Mouse (Mus musculus): Measurements from ENCODE around the gene Ttc6. TPM values are rescaled to one million over a fixed set of nuclear protein-coding genes. Genes with fewer than 3 reads are reported as not detected.

The Ttc6 gene
- total and polyA plus RNA-seq, 2 experiments, result 1.0 TPM

- DNase-seq (ENCODE audit: extremely low read depth, low read depth, low spot score), result peak; percentile 11
- no peak for TF ChIP-seq CTCF (IDR thresholded peaks at IDR 0.05; ENCODE audit: low read depth, low read length)
- no peaks in the 10 kb centered on the region for H3K27me3 ChIP-seq (ENCODE audit: control insufficient read depth, insufficient read depth, low read length)
- H3K4me3 ChIP-seq (ENCODE audit: insufficient read depth, low read depth, low read length), result peak overlapping the region; percentile 62; the same call in 1 of the 2 replicates
- H3K27ac ChIP-seq (replicated peaks; ENCODE audit: insufficient read depth, low read depth, low read length), result peak overlapping the region; percentile 33; the same call in 1 of the 2 replicates
- no peaks in the 10 kb centered on the region for H3K79me2 ChIP-seq (ENCODE audit: control insufficient read depth, insufficient read depth, low read length)
- H3K4me1 ChIP-seq (ENCODE audit: control insufficient read depth, insufficient read depth, low read length), result peaks cover 5% of the 10 kb centered on the region; the same call in 1 of the 2 replicates
- no peaks in the 10 kb centered on the region for H3K36me3 ChIP-seq (ENCODE audit: control insufficient read depth, insufficient read depth, low read length)
- WGBS, result 22% methylated on average over 38 of the region's 39 CpGs
- H3K9ac ChIP-seq (ENCODE audit: low read depth, low read length), result peak overlapping the region; percentile 82
These were observed 28.9 kb upstream of the Ttc6 start for GRCm38 (mm10) chr12:57534879-57535611.

- WGBS, result 42% methylated on average over 25 of the region's 25 CpGs
- peak overlapping the region; percentile 88 for H3K27ac ChIP-seq (replicated peaks; ENCODE audit: insufficient read depth, low read depth, low read length)
- no peaks in the 10 kb centered on the region for H3K27me3 ChIP-seq (ENCODE audit: control insufficient read depth, insufficient read depth, low read length)
- H3K4me1 ChIP-seq (ENCODE audit: control insufficient read depth, insufficient read depth, low read length), result peaks cover 9% of the 10 kb centered on the region; the same call in 1 of the 2 replicates
- no peak for DNase-seq (ENCODE audit: extremely low read depth, low read depth, low spot score)
- H3K9ac ChIP-seq (ENCODE audit: low read depth, low read length), result no peak overlapping the region; the same call in 1 of the 2 replicates
- 0 out of 2 replicates have a peak, but pooled peaks cover under 1% of the 10 kb centered on the region for H3K36me3 ChIP-seq (ENCODE audit: control insufficient read depth, insufficient read depth, low read length)
- H3K79me2 ChIP-seq (ENCODE audit: control insufficient read depth, insufficient read depth, low read length), result no peaks in the 10 kb centered on the region
- no peak overlapping the region for H3K4me3 ChIP-seq (ENCODE audit: insufficient read depth, low read depth, low read length)
- TF ChIP-seq POLR2A (IDR thresholded peaks at IDR 0.05; ENCODE audit: extremely low read depth, insufficient read depth, low read length), result no peak
- no peak for TF ChIP-seq CTCF (IDR thresholded peaks at IDR 0.05; ENCODE audit: low read depth, low read length)
These were observed 27.6 kb upstream of the Ttc6 start for GRCm38 (mm10) chr12:57536056-57536908.

GRCm38 (mm10) chr12:57536909-57537670 is 26.8 kb upstream of the Ttc6 start:
- 11% methylated on average over 11 of the region's 11 CpGs for WGBS
- TF ChIP-seq POLR2A (IDR thresholded peaks at IDR 0.05; ENCODE audit: extremely low read depth, insufficient read depth, low read length) (no peak), CTCF (IDR thresholded peaks at IDR 0.05; ENCODE audit: low read depth, low read length) (no peak)
- no peak overlapping the region; the same call in 1 of the 2 replicates for H3K4me3 ChIP-seq (ENCODE audit: insufficient read depth, low read depth, low read length)
- peak overlapping the region; percentile 88 for H3K27ac ChIP-seq (replicated peaks; ENCODE audit: insufficient read depth, low read depth, low read length)
- H3K4me1 ChIP-seq (ENCODE audit: control insufficient read depth, insufficient read depth, low read length), result peaks cover 9% of the 10 kb centered on the region; the same call in 1 of the 2 replicates
- no peaks in the 10 kb centered on the region for H3K27me3 ChIP-seq (ENCODE audit: control insufficient read depth, insufficient read depth, low read length)
- peak; percentile 68 for DNase-seq (ENCODE audit: extremely low read depth, low read depth, low spot score)
- peaks cover 3% of the 10 kb centered on the region; the same call in 1 of the 2 replicates for H3K79me2 ChIP-seq (ENCODE audit: control insufficient read depth, insufficient read depth, low read length)
- H3K36me3 ChIP-seq (ENCODE audit: control insufficient read depth, insufficient read depth, low read length), result peaks cover 3% of the 10 kb centered on the region; the same call in 1 of the 2 replicates
- peak overlapping the region; percentile 66; the same call in 1 of the 2 replicates for H3K9ac ChIP-seq (ENCODE audit: low read depth, low read length)

- peaks cover 9% of the 10 kb centered on the region; the same call in 1 of the 2 replicates for H3K4me1 ChIP-seq (ENCODE audit: control insufficient read depth, insufficient read depth, low read length)
- H3K79me2 ChIP-seq (ENCODE audit: control insufficient read depth, insufficient read depth, low read length), result peaks cover 7% of the 10 kb centered on the region; the same call in 1 of the 2 replicates
- H3K4me3 ChIP-seq (ENCODE audit: insufficient read depth, low read depth, low read length), result peak overlapping the region; percentile 74
- H3K36me3 ChIP-seq (ENCODE audit: control insufficient read depth, insufficient read depth, low read length), result peaks cover 3% of the 10 kb centered on the region; the same call in 1 of the 2 replicates
- TF ChIP-seq CTCF (IDR thresholded peaks at IDR 0.05; ENCODE audit: low read depth, low read length) (no peak), POLR2A (IDR thresholded peaks at IDR 0.05; ENCODE audit: extremely low read depth, insufficient read depth, low read length) (no peak)
- 2% methylated on average over 21 of the region's 21 CpGs for WGBS
- H3K27me3 ChIP-seq (ENCODE audit: control insufficient read depth, insufficient read depth, low read length), result no peaks in the 10 kb centered on the region
- peak overlapping the region; percentile 98 for H3K9ac ChIP-seq (ENCODE audit: low read depth, low read length)
- peak overlapping the region; percentile 100 for H3K27ac ChIP-seq (replicated peaks; ENCODE audit: insufficient read depth, low read depth, low read length)
- peak; percentile 57 for DNase-seq (ENCODE audit: extremely low read depth, low read depth, low spot score)
These were observed 25.9 kb upstream of the Ttc6 start for GRCm38 (mm10) chr12:57537791-57538587.
